Comparison of ENCODE assay signal across 7 mouse cellular contexts in genomic region chr11:96464716-96465060, GRCm38 (mm10). TPM values are rescaled to one million over a fixed set of nuclear protein-coding genes. Genes with fewer than 3 reads are reported as not detected.
DNase-seq lines count a peak whose midpoint lies in the region; ATAC-seq and TF ChIP-seq lines count a peak whose summit lies in the region.

No protein-coding gene starts in this region.

- no peak for TF ChIP-seq POLR2A in olfactory bulb, adult 2 months (IDR thresholded peaks at IDR 0.05; ENCODE audit: insufficient read depth, low read depth, low read length)

- no peak overlapping the region for H3K9ac ChIP-seq in lung, postnatal 0 days (replicated peaks; ENCODE audit: low read depth)
- H3K9ac ChIP-seq in forebrain, embryonic 16.5 days (replicated peaks; ENCODE audit: low read depth, low read length): peak overlapping the region; percentile 58

- H3K36me3 ChIP-seq in lung, postnatal 0 days (ENCODE audit: insufficient read depth, low read length): no peaks in the 10 kb centered on the region
- H3K36me3 ChIP-seq in forebrain, embryonic 16.5 days (ENCODE audit: control insufficient read depth, insufficient read depth): no peaks in the 10 kb centered on the region

- peak overlapping the region; percentile 50 for H3K4me2 ChIP-seq in lung, postnatal 0 days (replicated peaks; ENCODE audit: low read depth, low read length)
- peak overlapping the region; percentile 70 for H3K4me2 ChIP-seq in forebrain, embryonic 16.5 days (ENCODE audit: low read length)

- peak overlapping the region; percentile 19; the same call in 1 of the 2 replicates for H3K4me3 ChIP-seq in lung, postnatal 0 days (ENCODE audit: low read depth, low read length)
- peak overlapping the region; percentile 37 for H3K4me3 ChIP-seq in forebrain, embryonic 16.5 days (replicated peaks; ENCODE audit: low read length)
- H3K4me3 ChIP-seq in olfactory bulb, adult 2 months (ENCODE audit: insufficient read depth, low read depth, low read length): peak overlapping the region; percentile 7; the same call in 1 of the 2 replicates

- peaks cover 6% of the 10 kb centered on the region; the same call in 1 of the 2 replicates for H3K4me1 ChIP-seq in lung, postnatal 0 days (ENCODE audit: insufficient read depth, low read depth, low read length)
- peaks cover 34% of the 10 kb centered on the region for H3K4me1 ChIP-seq in forebrain, embryonic 16.5 days (replicated peaks; ENCODE audit: control insufficient read depth, insufficient read depth, low read length)
- peaks cover 15% of the 10 kb centered on the region for H3K4me1 ChIP-seq in olfactory bulb, adult 2 months (ENCODE audit: control insufficient read depth, insufficient read depth, low read length)

- no peak for ATAC-seq in lung, postnatal 0 days
- no peak for ATAC-seq in forebrain, embryonic 16.5 days

- peaks cover 18% of the 10 kb centered on the region; the same call in 1 of the 2 replicates for H3K27me3 ChIP-seq in lung, postnatal 0 days (replicated peaks; ENCODE audit: insufficient read depth, low read length)
- H3K27me3 ChIP-seq in forebrain, embryonic 16.5 days (replicated peaks; ENCODE audit: control insufficient read depth, insufficient read depth, low read length): peaks cover 5% of the 10 kb centered on the region; the same call in 1 of the 2 replicates

- no peak for TF ChIP-seq EP300 in lung, postnatal 0 days (IDR thresholded peaks at IDR 0.05)

- WGBS in lung, postnatal 0 days: 24% methylated on average over 5 of the region's 5 CpGs
- 19% methylated on average over 5 of the region's 5 CpGs for WGBS in forebrain, embryonic 16.5 days
- WGBS in olfactory bulb, adult 2 months: 36% methylated on average over 5 of the region's 5 CpGs

- peak; percentile 7 for DNase-seq in lung, postnatal 0 days (ENCODE audit: low spot score)
- DNase-seq in lung, postnatal 25 days (ENCODE audit: low spot score): no peak
- peak; percentile 16 to 49 for DNase-seq in kidney, postnatal 25 days
- no peak for DNase-seq in yolk sac, embryonic 10.5 days (ENCODE audit: low spot score)
- no peak for DNase-seq in right cerebral cortex, postnatal 36 days (ENCODE audit: low spot score in 2 of 2)

- H3K27ac ChIP-seq in lung, postnatal 0 days (ENCODE audit: low read length): no peak overlapping the region
- H3K27ac ChIP-seq in forebrain, embryonic 16.5 days (ENCODE audit: low read length): no peak overlapping the region
- H3K27ac ChIP-seq in olfactory bulb, adult 2 months (ENCODE audit: insufficient read depth, low read depth, low read length): no peak overlapping the region

- TF ChIP-seq CTCF in lung, postnatal 0 days (IDR thresholded peaks at IDR 0.05): no peak
- no peak for TF ChIP-seq CTCF in olfactory bulb, adult 2 months (IDR thresholded peaks at IDR 0.05; ENCODE audit: insufficient read depth, low read depth, low read length)

- H3K9me3 ChIP-seq in lung, postnatal 0 days (ENCODE audit: low read length): no peaks in the 10 kb centered on the region
- no peaks in the 10 kb centered on the region for H3K9me3 ChIP-seq in forebrain, embryonic 16.5 days (ENCODE audit: control insufficient read depth, low read length)

RNA-seq across cellular contexts. Expression of gene Skap1, which starts 0.3 kb away (rescaled TPM):
- 0.73 and 1.0 TPM in 2 replicates for polyA plus RNA-seq in lung, postnatal 0 days (2015; fragmentation: Nextera tagmentation; extraction: Ambion mirVana)
- 2.1 and 3.4 TPM in 2 replicates for polyA plus RNA-seq in forebrain, embryonic 16.5 days (2015; fragmentation: Nextera tagmentation; extraction: Ambion mirVana)
- not detected in 2 replicates for polyA plus RNA-seq in olfactory bulb, adult 2 months (2012; ENCODE audit: insufficient read depth, insufficient read length, low replicate concordance, missing spikeins)

Comparison
In these comparisons a context has a peak if more than half of its experiments do, and no peak if none do; other contexts are left out.
1. DNase-seq: peak in lung, postnatal 0 days (single experiment) and kidney, postnatal 25 days (2 of 2); none in lung, postnatal 25 days (single experiment), yolk sac, embryonic 10.5 days (single experiment) and right cerebral cortex, postnatal 36 days (0 of 2).
2. Peak in every context shown above with its lines, with median percentiles within 50 percentile points of each other: H3K4me3 ChIP-seq.